Mouse (Mus musculus): ENCODE results near the gene 5530401A14Rik. TPM values are rescaled to one million over a fixed set of nuclear protein-coding genes. Genes with fewer than 3 reads are reported as not detected.

Gene 5530401A14Rik
- polyA plus RNA-seq (2014; fragmentation: Illumina TruSeq; extraction: RNeasy Lipid Tissue Mini Kit (QIAGEN cat#74804); ENCODE audit: low read depth, low replicate concordance) = not detected

DNA sequence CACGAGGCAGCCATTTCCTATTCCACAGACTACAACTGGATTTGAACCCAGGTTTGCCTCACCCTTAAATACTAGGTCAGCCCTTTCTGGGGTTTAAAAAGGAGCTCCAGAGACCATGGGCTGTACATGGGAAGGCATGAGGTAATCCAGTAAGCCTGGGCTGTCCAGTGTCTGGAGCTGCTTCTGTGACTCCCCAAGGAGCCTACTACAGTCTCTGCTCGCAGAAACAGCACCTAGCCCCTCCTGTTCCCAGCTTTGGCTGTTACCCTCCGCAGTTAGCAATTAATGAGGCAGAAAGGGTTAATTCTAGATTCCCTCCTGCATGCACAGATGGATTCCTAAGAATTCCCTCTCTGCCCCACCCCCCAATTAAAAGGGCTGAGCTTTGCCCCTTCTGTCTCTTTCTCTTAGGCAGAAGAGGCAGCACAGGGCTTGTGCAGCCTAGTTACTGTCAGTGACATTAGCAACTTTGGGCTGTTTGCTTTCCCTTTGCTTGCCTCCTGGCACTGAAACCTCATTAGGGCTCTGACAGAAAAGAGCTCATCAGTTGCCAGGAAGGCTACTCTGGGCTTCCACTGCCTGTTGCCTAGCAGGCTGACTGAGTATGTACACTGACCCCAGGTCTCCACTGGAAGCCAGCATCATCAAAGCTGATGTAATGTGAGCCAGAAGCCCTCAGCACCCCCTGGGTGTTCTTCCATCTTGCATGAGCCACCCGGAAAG is at the start of gene 5530401A14Rik:
Gene 5530401A14Rik (plus strand): TSS at position 424 of the 723 bp plus-strand sequence.

Other genes with a start within 250 kb of the 5530401A14Rik start
- gene Asic2, start 107.8 kb downstream of the 5530401A14Rik start, polyA plus RNA-seq (2014; fragmentation: Illumina TruSeq; extraction: RNeasy Lipid Tissue Mini Kit (QIAGEN cat#74804); ENCODE audit: low read depth, low replicate concordance) = 0.64 TPM
- 2.6 TPM for gene Ccl2, start 174.9 kb downstream of the 5530401A14Rik start, polyA plus RNA-seq (2014; fragmentation: Illumina TruSeq; extraction: RNeasy Lipid Tissue Mini Kit (QIAGEN cat#74804); ENCODE audit: low read depth, low replicate concordance)
- not detected for gene Gm17268, start 177.9 kb downstream of the 5530401A14Rik start, polyA plus RNA-seq (2014; fragmentation: Illumina TruSeq; extraction: RNeasy Lipid Tissue Mini Kit (QIAGEN cat#74804); ENCODE audit: low read depth, low replicate concordance)
- gene Ccl7, start 185.0 kb downstream of the 5530401A14Rik start, polyA plus RNA-seq (2014; fragmentation: Illumina TruSeq; extraction: RNeasy Lipid Tissue Mini Kit (QIAGEN cat#74804); ENCODE audit: low read depth, low replicate concordance) = 1.1 TPM
- 11.3 TPM for gene Ccl11, start 197.2 kb downstream of the 5530401A14Rik start, polyA plus RNA-seq (2014; fragmentation: Illumina TruSeq; extraction: RNeasy Lipid Tissue Mini Kit (QIAGEN cat#74804); ENCODE audit: low read depth, low replicate concordance)
- gene Ccl12, start 241.2 kb downstream of the 5530401A14Rik start, polyA plus RNA-seq (2014; fragmentation: Illumina TruSeq; extraction: RNeasy Lipid Tissue Mini Kit (QIAGEN cat#74804); ENCODE audit: low read depth, low replicate concordance) = not detected